Comparison of ENCODE assay signal across 9 mouse cellular contexts in the genomic region with DNA sequence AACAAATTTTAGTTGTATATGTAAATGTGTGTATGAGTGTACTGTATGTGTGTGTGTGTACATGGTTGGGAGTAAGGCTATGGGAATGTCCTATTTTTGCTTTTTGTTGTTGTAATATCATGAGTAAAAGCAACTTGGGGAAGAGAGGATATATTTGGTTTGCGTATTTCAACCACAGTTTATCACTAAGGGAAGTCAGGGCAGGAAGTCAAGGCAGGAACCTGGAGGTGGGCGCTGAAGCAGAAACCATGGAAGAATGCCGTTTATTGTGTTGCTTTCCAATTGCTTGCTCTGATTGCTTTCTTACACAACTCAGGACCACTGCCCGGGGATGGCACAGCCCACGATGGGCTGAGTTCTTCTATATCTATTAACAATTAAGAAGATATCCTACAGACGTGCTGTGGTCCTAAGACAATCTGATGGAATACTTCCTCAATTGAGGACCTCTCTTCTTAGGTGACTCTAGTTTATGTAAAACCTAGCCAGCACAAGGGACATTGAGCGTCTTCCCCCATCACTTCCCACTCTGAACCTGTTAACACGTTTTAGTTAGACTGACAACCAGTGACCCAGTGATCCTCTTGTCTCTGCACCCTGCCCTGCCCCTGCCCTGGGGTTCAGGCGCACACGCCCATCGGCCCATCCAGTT.
"Had no signal": no experiment of that assay in that cellular context is flagged by ENCODE, and none has a peak within 500 bp of the region (broad histone marks: within the 10 kb centered on the region; RNA-seq: fewer than 3 reads in every experiment).

No protein-coding gene starts in this region.

- H3K9me3 ChIP-seq: limb, embryonic 12.5 days; midbrain, embryonic 10.5 days had no signal

- H3K4me1 ChIP-seq: limb, embryonic 12.5 days; midbrain, embryonic 10.5 days had no signal

- H3K4me3 ChIP-seq: limb, embryonic 12.5 days; midbrain, embryonic 10.5 days had no signal

- H3K9ac ChIP-seq: limb, embryonic 12.5 days had no signal

- H3K27me3 ChIP-seq: limb, embryonic 12.5 days had no signal

- DNase-seq: kidney, adult 8-10 months; kidney, postnatal 25 days; lung, postnatal 10 days had no signal

- H3K36me3 ChIP-seq: limb, embryonic 12.5 days; midbrain, embryonic 10.5 days had no signal

- ATAC-seq: intestine, postnatal 0 days; midbrain, embryonic 16.5 days had no signal

- H3K27ac ChIP-seq: limb, embryonic 12.5 days; macrophage; midbrain, embryonic 10.5 days; stomach, postnatal 0 days had no signal

- H3K4me2 ChIP-seq: limb, embryonic 12.5 days had no signal
